11 mouse cellular contexts compared by ENCODE assay signal in genomic region chr5:143052677-143053076, GRCm38 (mm10).
DNase-seq lines count a peak whose midpoint lies in the region; ATAC-seq and TF ChIP-seq lines count a peak whose summit lies in the region.
"Had no signal": no experiment of that assay in that cellular context is flagged by ENCODE, and none has a peak within 500 bp of the region (broad histone marks: within the 10 kb centered on the region; RNA-seq: fewer than 3 reads in every experiment).

No protein-coding gene starts in this region.

- peak overlapping the region; percentile 64 for H3K4me2 ChIP-seq in liver, embryonic 12.5 days

- intact Hi-C loops in gastrocnemius, adult 2 months (cut with DNase I) = no loop called here

- H3K9me3 ChIP-seq in liver, embryonic 12.5 days (replicated peaks) = no peaks in the 10 kb centered on the region

- no peak for DNase-seq in gastrocnemius, adult 2 months
- DNase-seq in gastrocnemius, adult 18-20 months (ENCODE audit: low spot score) = no peak
- DNase-seq in layer of hippocampus, adult 2 months (ENCODE audit: low spot score in 2 of 2) = no peak
- DNase-seq in layer of hippocampus, postnatal 36 days = no peak
- no peak for DNase-seq in embryo, embryonic 11 days
- DNase-seq in urinary bladder, postnatal 4 days (ENCODE audit: low spot score in 2 of 2) = no peak
- DNase-seq: adrenal gland, postnatal 25 days; cerebellum, postnatal 10 days; gastrocnemius, postnatal 25 days had no signal

- peaks cover 48% of the 10 kb centered on the region for H3K36me3 ChIP-seq in liver, embryonic 12.5 days

- no peaks in the 10 kb centered on the region for H3K27me3 ChIP-seq in liver, embryonic 12.5 days (replicated peaks)

- TF ChIP-seq CTCF in gastrocnemius, adult 2 months (IDR thresholded peaks at IDR 0.05) = no peak
- no peak for TF ChIP-seq CTCF in layer of hippocampus, adult 2 months (conservative IDR thresholded peaks at IDR 0.05)
- TF ChIP-seq CTCF in olfactory bulb, adult 2 months (IDR thresholded peaks at IDR 0.05; ENCODE audit: insufficient read depth, low read depth, low read length) = no peak

- TF ChIP-seq POLR2A in olfactory bulb, adult 2 months (IDR thresholded peaks at IDR 0.05; ENCODE audit: insufficient read depth, low read depth, low read length) = no peak

- H3K4me1 ChIP-seq in liver, embryonic 12.5 days = peaks cover 98% of the 10 kb centered on the region
- peaks cover 17% of the 10 kb centered on the region for H3K4me1 ChIP-seq in olfactory bulb, adult 2 months (ENCODE audit: control insufficient read depth, insufficient read depth, low read length)

- 36% methylated on average over 2 of the region's 2 CpGs for WGBS in liver, embryonic 12.5 days (ENCODE audit: insufficient replicate concordance)
- WGBS in olfactory bulb, adult 2 months = 92% methylated on average over 2 of the region's 2 CpGs

- peak; percentile 88 for ATAC-seq in liver, embryonic 12.5 days

- H3K4me3 ChIP-seq in gastrocnemius, adult 2 months = no peak overlapping the region
- no peak overlapping the region for H3K4me3 ChIP-seq in layer of hippocampus, adult 2 months
- peak overlapping the region; percentile 14; the same call in 1 of the 2 replicates for H3K4me3 ChIP-seq in liver, embryonic 12.5 days
- no peak overlapping the region for H3K4me3 ChIP-seq in olfactory bulb, adult 2 months (ENCODE audit: insufficient read depth, low read depth, low read length)

- peak overlapping the region; percentile 35; the same call in 1 of the 2 replicates for H3K27ac ChIP-seq in gastrocnemius, adult 2 months
- peak overlapping the region; percentile 84 for H3K27ac ChIP-seq in layer of hippocampus, adult 2 months
- peak overlapping the region; percentile 96 for H3K27ac ChIP-seq in liver, embryonic 12.5 days
- 0 out of 2 replicates have a peak overlapping the region, but pooled peaks have one; percentile 7 for H3K27ac ChIP-seq in olfactory bulb, adult 2 months (ENCODE audit: insufficient read depth, low read depth, low read length)

- H3K9ac ChIP-seq in liver, embryonic 12.5 days = peak overlapping the region; percentile 66

Comparison
In these comparisons a context has a peak if more than half of its experiments do, and no peak if none do; other contexts are left out.
1. H3K27ac ChIP-seq: peak in every context shown above with its lines; median percentile 96 in liver, embryonic 12.5 days; 84 in layer of hippocampus, adult 2 months; 35 in gastrocnemius, adult 2 months; 7 in olfactory bulb, adult 2 months.